Mouse (Mus musculus) spleen, postnatal 10 days (tissue): Measurements from ENCODE around the gene Glul.
A peak's percentile ranks its signal among the peaks of the same experiment; 100 is the strongest.
"Not testable (repeated sequence)": the region's sequence is repeated elsewhere in the genome, so short reads cannot be mapped to it uniquely, and the experiment has no call there.

Source experiments
- DNase-seq, 2 experiments: peaks; one replicate each; pipeline ENCODE4 v3.0.0; 2021 to 2022; ENCODE audit warnings: low spot score in 2 of 2

Gene Glul

DNA sequence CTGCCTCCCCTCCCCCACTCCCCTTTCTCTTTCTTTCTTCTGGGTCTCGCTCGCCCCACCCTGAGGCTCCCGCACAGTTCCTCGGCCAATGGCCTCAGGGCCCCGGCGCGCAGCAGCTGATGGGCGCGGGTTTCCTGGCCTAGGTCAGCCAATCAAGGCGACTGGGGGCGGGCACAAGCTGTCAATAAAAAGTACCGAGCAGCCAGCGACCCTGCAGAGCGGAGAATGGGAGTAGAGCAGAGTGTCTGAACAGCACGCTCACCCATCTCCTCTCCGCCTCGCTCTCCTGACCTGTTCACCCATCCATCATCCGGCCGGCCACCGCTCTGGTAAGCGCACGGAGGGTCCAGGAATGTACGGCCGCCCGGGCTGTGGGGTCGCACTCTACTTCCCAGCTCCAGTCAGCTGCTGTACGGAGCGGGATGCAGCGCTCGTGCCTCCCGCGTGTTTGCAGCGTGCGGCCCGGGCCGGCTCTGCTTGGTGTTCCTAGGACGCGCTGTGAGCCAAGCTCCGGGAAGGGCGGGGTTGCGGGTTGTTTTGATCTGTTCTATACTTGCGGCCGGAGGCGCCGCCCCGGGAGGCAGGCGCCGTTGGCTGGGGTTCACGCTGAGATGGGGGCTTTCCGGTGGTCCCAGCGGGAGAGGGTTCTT lies at the start of gene Glul, which contains the start of gene Teddm2:
Gene Glul (plus strand): TSS at position 214 of the 650 bp plus-strand sequence.
Gene Teddm2 (minus strand): TSS at position 498 of the 650 bp plus-strand sequence.
- peak; percentile 92 to 95 for DNase-seq

DNA sequence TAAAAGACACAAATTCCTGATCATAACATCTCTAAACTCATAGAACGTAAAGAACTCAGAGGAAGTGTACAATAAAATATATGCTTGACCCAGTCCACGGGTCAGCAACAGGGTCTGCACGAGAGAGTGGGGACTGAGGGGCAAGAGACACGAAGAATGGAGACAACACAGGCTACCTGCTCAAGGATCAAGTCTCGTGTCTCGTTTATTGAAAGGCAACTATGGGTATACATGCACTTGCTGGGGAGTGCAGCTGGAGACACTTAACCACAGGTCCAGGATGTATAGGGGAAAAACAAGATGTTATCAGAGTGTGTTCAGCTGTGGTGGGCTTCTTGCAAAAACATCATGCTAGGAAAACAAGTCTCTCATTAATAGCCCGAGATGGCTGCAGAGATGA lies 47.0 kb upstream of the Glul start:
- DNase-seq, result not testable (repeated sequence)

DNA sequence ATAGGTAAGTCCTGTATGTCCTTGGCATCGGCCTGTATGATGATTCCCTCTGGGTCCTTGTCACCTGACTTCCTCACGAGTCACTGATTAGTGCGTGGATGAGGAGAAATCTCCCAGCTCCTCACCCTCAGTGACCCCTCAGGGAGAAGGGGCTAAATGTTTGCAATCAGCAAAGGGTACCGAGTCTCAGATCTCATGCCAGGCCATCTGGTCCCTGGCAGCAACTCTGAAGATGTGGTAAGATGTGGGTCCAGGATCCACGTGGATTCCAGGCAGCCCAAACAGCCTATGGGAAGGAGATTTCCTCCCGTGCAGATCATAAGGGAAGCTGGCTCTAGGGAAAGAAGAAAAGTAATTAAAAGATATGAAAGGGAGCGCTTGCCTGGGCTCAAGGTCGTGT lies 43.8 kb upstream of the Glul start:
- no peak for DNase-seq

DNA sequence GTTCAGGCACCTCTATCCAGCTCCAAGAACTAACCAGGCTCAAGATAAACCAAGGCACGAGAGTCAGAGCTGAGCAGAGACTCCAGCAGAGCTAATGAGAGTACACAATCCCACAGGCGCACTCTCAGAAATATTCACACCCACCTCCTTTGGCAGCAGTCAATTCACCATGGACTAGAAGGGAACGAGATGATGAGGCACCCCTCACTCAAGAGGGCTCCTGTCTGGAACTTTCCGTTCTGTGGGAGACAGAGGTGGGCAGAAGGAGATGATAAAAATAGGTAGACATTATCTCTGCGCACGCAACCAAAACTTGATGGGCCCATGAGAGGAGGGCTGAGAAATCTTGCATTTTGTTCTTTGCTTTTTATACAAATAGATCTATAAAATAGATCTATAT lies 25.7 kb upstream of the Glul start, which contains the start of gene Teddm1b:
Gene Teddm1b (plus strand): TSS at position 301 of the 400 bp plus-strand sequence.
- DNase-seq, result no peak

DNA sequence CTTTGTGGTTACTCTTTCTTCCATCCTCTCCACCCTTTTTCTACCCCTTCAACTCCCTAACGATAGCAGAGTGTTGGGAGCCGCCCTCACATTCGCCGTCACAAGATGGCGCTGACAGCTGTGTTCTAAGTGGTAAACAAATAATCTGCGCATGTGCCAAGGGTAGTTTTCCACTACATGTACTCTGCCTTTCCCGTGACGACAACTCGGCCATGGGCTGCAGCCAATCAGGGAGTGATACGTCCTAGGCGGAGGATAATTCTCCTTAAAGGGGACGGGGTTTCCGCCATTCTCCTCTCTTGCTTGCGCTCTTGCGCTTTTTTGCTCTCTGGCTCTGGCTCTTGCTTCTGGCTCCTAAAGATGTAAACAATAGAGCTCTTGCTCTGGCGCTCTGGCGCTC lies 19.4 kb upstream of the Glul start:
- not testable (repeated sequence) for DNase-seq

DNA sequence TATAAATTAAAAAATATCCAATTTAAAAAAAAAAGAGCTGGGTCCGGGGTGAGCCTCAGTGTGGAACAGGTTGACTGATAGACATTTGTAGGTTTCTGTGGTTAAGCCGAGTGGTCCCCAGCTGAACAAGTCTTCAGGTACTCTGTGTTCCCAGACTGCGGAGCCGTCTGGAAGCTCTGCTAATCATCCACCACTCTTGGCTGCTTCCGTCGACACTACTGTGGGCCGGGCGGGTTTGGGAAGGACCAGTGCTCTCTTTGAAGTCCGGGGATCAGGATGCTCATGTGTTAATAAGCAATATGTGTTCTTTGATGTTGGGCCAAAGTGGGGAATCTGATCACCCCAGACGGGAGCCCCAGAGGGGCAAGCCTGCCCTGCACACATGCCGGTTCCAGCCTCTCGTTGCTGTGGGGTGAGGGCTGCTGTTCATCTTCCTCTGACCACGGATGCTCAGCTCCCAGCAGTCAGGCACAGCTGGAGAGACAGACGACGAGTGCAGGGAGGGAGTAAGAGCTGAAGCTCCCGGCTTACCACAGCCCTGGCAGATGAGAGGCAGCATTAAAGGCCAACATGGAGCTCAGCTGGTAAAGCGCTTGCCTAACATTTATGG lies 13.6 kb upstream of the Glul start:
- DNase-seq, result no peak

DNA sequence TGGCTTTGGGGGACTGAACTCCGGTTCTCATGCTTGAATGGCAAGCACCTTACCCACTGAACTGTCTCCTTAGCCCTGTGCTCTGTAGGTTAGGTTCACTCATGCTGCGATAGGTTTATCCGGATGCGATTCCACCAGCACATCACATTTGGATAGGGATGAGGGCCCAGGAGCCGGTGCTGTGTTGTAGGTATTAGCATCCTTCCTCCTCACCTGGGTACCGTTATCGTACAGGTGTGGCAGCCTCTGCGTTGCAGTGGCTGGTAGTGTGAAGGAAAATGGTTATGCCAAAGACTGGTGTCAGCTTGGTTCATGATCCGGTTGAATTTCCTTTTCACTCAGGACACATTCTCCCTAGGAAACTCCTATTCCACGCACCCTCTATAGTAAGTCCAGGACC lies 9.6 kb upstream of the Glul start:
- no peak for DNase-seq

DNA sequence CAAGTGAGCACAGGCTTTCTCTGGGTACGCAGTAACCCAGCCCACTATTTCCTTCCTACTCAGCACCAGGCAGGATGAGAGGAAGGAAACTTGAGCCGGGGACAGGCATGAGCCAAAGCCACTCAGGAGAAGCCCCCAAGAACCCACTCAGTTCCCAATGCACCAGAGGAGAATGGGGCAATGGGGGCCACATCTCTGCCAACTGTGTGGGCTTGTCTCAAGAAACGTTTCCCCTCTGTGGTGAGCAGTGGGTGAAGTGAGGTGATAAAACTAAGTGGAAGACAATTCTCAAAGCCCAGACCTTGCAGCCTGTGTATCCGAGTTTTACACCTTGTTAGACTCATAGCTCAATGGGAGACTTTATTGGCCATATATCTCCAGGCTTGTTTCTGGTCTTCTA lies 8.3 kb upstream of the Glul start, which contains the start of gene Teddm1a:
Gene Teddm1a (plus strand): TSS at position 301 of the 400 bp plus-strand sequence.
- DNase-seq, result no peak

DNA sequence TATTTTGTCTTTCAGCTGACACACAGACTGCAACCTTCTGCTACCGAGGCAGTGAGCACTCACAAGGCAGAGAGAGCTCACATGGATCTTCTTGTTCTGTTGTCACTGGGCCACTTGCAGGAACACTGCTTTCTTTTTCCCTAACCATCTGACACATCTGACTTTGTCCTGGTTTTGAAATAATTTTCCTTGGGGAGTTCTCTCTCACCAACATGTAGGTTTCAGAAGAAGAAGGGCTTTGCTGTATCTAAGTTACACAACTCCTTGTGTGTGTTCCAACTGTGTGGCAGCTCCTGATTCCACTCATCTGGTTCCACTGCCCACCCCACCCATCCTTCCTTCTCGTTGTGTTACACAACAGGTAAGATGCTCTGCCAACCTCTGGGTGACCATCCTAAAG lies 6.0 kb upstream of the Glul start:
- no peak for DNase-seq

DNA sequence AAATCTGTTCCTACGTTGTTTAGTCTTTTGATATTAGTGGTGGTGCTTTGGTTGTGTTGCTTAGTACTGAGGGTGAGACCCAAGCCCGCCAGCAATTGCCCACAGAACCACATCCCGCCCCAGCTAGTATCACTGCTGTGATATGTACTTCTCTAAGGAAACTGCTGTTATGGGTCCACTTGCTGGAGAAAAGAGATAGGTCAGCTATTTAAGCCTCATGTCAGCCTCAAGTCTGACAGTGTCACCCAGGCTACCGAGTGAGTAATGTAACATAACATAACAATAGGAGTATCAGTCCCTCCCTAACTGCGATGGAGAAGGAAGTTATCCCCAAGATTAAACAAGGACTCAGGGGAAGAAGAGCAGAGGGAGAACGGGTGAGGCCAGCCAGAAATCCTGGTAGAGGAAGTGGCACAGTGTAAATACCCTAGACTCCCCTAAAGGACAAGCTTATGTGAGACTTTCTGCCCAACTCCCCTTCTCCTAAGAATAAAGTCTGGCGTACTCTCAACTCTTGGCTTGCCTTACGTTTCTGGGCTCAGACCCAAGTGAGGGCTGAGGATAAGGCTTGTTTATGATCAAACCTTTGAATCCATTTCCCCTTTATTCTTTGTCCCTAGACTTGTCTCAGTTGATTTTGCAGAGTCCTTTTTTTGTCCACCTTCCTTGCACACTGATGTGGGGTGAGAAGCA lies 5.4 kb upstream of the Glul start:
- no peak for DNase-seq

DNA sequence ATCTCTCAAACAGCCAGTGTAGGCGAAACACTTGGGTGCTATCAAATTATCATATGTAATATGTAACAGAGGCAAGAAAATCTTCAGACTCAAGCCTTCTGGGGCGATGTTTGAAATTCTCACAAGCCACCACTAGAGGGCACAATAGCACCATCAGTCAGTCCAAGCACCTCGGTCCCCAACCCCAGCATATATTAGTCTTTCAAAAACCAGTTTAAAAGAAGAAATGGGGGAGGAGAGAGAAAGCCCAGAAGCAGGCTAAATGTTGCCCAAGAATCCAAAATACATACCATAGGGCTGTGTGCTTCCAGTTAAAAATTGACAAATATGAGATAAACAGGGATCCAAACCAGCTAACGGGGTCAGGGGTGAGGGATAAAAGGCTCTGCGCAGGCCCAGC lies 4.8 kb upstream of the Glul start:
- DNase-seq, result peak; percentile 56 to 76

DNA sequence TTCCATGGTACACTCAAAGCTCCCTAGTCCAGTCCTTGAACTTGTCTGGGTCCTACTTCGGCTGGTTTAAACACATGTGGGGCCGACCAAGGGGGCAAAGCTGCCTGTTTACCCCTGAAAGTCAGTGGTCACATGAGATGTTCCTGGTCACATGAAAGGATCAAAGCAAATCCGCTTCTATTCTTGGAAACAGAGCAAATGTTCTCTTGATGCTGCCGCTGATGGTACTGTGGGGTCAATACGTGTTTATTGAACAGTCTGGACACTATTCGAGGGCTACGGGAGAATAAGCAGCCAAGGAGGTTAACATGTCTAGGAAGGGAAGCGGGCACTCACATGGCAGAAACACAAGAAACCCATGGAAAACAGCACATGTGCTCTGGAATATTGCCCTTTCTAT lies 2.5 kb upstream of the Glul start:
- no peak for DNase-seq

DNA sequence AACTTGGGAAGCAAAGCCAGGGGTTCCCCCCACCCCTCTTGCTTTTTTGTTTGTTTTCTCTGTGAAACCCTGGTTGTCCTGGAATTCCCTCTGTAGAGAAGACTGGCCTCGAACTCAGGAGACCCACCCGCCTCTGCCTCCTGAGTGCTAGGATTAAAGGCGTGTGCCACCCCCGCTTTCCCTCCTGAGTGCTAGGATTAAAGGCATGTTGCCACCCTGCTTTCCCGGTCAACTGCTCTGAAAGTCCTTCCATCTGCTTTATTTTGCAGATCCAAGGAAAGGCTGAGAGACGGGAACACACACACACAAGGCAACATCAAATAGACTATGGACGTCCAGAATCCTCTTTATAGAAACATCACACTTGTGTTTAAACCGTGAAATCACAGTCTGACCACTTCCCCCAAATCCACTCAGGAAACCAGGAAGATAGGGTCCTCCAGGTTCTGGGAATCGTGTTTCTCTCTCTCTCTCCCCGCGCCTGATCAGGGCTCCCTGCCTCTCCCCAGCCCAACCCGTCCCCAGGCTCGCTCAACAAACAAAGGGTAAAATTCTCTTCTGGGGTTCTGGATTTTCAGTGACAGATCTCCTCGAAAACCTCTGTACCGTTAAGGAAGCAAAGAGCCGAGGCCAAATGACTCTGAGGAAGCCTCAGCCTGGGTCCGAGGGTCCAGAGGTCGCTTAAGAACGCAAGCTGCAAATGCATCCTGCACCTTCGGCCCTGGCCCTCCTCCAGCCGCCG lies 584 bp upstream of the Glul start:
- no peak for DNase-seq

DNA sequence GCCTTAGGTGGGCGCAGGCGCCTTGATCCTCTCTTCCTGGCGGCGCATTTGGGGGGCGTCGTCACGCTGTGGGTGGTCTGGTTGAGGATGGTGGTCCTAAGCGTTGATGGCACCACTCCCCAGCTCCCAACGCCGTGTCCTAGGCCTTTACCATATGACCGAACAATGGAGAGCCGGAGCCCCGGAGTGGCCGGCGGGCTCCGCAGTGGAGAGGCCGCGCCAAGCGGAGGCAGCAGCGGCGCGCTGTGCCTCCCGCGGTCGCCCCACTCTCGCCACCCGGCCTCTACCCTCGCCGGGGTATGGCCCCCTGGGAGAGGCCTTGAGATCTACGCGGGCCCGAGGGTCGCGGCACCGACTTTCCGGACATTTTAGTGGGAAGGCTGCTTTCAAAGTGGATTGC lies 637 bp downstream of the Glul start:
- DNase-seq, result peak; percentile 61

DNA sequence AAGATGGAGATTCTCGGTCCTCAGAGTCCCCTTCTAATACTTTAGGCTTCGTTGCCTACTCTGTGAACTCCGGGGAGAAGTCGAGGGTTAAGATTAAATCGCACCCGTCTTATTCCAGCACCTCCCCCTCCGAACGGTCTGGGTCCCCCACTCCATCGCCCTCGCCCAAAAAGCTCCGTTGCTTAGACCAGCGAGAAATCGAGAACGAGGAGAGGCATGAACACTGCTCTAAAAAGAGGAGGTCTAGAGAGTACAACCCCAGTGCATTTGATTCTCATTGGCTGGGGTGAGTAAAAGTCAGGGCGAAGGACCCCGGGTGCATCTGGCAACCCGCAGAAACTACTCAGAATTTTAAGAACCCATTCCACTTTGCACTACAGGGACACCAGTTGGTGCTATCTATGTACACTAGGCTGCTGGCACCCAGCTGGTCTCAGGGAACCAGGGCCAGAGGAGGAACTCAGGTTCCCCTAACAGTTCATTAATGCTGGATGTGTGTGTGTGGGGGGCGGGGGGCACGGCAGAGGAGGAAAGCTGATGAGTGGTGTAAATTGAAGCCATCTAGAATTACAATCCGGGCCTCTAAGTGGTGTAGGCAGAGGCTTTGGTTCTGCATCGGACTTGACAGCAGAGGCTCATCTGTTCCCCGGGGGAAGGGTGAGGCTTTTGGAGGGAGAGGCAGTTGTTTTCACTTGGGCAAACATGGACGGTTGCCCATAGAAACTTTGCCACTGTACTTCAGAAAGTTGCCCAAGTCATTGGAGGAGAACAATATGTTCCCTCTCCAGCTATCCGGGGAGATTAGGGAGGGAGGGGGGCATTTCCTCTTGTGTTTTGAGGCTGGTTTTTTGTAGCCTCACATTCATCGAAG lies 1.4 kb downstream of the Glul start:
- peak; percentile 48 to 58 for DNase-seq

DNA sequence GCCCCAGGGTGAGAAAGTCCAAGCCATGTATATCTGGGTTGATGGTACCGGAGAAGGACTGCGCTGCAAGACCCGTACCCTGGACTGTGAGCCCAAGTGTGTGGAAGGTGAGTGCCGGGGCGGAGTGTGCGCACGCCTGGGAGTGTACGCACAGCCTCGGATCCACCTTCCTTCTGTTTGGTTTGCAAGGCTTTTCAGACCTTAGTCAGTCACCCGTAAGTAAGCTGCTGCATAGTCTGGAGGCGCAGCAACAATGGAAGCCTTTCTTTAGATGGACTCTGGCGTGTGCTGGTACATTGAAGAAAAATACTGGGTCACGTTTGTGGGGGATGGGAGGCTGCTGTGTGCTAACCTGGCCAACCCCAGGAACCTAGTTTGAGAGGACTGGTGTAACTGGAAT lies 3.3 kb downstream of the Glul start:
- no peak for DNase-seq

DNA sequence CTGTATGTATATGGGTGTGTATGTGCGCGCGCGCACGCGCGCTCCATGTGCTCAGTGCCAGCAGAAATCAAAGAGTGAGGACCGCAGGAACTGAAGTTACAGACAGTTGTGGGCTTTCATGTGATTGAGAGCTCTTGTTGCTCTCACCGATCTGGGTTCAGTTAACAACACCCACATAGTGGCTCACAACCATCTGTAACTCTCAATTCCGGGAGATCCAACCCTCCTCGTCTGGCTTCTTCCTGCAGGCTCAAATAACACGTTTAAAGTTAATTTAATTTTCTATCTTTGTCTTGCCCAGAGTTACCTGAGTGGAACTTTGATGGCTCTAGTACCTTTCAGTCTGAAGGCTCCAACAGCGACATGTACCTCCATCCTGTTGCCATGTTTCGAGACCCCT lies 4.5 kb downstream of the Glul start:
- no peak for DNase-seq

DNA sequence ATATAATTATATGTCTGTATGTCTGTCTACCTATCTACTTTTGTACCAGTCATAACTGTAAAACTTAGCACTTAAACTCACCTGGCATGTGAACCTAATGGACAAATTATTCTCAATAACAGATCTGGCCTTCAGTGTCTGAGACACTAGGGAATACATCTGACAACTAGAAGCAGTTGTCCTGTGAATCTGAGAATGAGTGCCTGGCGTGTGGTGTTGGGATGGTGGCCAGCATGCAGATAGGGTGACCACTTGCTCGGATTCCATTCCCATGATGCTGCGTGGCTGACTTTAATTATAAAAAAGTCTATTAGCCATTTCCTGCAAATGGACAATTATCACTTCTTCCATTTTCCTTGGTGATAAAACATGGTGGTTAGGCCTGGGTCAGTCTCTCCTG lies 6.1 kb downstream of the Glul start:
- DNase-seq, result no peak

DNA sequence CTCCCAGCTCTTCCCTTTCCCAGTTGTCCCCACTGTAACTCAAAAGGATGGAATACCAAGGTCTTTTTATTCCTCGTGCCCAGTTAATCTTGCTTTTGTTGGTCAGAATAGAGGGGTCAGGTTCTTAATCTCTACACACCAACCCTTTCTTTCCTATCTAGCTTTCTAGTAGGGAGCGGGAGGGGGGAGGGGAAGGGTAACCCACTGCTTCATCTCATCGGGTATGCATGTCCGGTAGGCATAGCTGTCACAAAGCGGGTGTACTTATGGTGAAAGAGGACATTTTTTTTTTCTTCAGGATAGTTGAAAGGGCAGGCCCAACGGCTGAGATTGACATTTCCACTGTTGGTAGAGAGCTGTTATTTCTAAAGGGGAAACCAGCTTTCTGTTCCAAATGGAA lies 8.5 kb downstream of the Glul start:
- no peak for DNase-seq

DNA sequence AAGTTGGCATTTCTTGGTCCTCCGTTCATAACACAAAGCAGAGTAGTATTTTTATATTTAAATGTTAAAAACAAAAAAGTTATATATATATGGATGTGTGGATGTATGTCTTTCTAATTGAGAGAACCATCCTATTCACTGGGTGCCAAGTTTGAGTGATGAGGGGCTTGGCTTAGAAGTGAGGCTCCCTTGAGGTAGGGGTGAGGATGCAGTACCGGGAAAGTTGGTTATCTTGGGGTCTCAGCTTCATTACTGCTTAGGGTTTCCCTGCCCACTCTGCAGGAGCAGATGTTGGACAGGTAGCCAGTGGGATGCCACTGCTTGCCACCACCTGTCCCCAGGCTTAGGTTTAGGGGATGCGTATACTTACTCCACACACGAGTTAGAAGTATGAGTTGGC lies 9.0 kb downstream of the Glul start:
- no peak for DNase-seq
